Mouse (Mus musculus): Measurements from ENCODE around the gene Myo9a. TPM values are rescaled to one million over a fixed set of nuclear protein-coding genes. Genes with fewer than 3 reads are reported as not detected.
"Not testable (repeated sequence)": the region's sequence is repeated elsewhere in the genome, so short reads cannot be mapped to it uniquely, and the experiment has no call there.

Myo9a gene
- polyA plus RNA-seq, 1 experiment, result 26.6 TPM

DNA sequence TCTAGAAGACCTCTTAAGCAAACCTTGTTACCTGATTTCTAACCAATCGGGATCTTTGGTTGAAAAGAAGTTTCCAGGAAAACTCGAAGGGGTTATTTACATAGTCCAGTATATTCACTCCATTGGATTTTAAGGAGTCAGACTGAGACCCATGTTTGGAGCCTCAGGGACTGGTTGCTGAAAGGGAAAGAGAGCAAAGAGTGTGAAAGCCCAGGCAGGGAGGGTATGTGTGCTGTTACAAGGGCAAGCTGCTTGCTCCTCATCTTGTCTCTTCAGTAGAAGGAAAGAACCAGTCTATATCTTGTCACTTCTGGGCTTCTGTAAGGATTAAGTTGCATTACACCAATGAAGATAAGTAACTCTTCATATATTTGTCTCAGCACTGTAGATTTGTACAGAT lies 1.3 kb downstream of the Myo9a start:
- DNase-seq (ENCODE audit: low read depth), result peak; percentile 20
- no peak for TF ChIP-seq CTCF (IDR thresholded peaks at IDR 0.05; ENCODE audit: borderline replicate concordance, extremely low read depth, insufficient read depth, insufficient read length)
- TF ChIP-seq POLR2A (IDR thresholded peaks at IDR 0.05; ENCODE audit: borderline replicate concordance, extremely low read depth, insufficient read depth, insufficient read length, poor library complexity, severe bottlenecking), result no peak

DNA sequence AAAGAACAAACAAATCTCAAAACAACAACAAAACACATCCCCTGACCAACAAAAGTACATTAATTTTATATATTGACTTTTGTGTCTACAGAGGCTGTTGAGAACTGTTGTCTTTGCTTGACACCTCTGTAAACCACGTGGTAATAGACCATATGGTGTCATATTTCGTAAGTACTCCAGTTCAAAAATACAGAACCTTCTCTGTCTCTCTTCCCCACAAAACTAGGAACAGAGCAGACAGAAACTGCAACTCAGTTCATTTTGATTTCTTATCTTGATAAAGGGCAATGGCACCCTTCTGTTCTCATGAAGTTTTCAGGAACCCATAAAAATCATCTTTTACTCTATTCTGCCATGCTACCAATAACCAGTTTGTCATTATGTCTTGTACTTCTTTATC lies 4.5 kb downstream of the Myo9a start:
- DNase-seq (ENCODE audit: low read depth), result no peak
- TF ChIP-seq CTCF (IDR thresholded peaks at IDR 0.05; ENCODE audit: borderline replicate concordance, extremely low read depth, insufficient read depth, insufficient read length) (no peak), POLR2A (IDR thresholded peaks at IDR 0.05; ENCODE audit: borderline replicate concordance, extremely low read depth, insufficient read depth, insufficient read length, poor library complexity, severe bottlenecking) (no peak)

DNA sequence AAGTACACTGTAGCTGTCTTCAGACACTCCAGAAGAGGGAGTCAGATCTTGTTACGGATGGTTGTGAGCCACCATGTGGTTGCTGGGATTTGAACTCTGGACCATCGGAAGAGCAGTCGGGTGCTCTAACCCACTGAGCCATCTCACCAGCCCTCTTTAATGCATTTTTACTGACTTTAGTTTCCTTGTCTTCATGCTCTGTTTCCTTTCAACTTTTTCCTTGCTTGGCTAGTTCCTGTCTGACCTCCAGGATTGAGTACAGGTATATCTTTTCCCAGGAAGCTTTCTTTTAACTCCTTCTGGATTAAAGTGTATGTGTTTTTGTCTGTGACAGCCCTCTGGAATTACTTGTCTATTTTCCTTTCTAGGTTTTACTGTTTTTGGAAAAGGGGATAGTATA lies 6.3 kb downstream of the Myo9a start:
- not testable (repeated sequence) for DNase-seq (ENCODE audit: low read depth)

DNA sequence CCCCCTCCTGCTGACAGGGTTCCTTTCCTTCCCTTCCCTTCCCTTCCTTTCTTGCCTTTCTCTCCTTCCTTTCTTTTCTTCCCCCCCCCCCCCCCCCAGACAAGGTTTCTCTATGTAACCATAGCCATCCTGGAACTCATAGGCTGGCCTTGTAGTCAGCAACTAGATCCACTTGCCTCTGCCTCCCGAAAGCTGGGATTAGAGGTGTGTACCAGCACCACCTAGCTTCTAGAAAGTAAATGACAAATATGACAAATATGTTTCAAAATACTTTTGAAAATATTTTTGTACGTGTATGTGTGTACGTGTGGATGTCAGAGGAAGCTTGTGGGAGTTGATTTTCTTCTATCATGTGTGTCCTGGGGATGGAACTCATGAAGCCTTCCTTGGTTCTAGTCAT lies 9.8 kb downstream of the Myo9a start:
- no peak for DNase-seq (ENCODE audit: low read depth)
- TF ChIP-seq CTCF (IDR thresholded peaks at IDR 0.05; ENCODE audit: borderline replicate concordance, extremely low read depth, insufficient read depth, insufficient read length) (no peak), POLR2A (IDR thresholded peaks at IDR 0.05; ENCODE audit: borderline replicate concordance, extremely low read depth, insufficient read depth, insufficient read length, poor library complexity, severe bottlenecking) (no peak)

DNA sequence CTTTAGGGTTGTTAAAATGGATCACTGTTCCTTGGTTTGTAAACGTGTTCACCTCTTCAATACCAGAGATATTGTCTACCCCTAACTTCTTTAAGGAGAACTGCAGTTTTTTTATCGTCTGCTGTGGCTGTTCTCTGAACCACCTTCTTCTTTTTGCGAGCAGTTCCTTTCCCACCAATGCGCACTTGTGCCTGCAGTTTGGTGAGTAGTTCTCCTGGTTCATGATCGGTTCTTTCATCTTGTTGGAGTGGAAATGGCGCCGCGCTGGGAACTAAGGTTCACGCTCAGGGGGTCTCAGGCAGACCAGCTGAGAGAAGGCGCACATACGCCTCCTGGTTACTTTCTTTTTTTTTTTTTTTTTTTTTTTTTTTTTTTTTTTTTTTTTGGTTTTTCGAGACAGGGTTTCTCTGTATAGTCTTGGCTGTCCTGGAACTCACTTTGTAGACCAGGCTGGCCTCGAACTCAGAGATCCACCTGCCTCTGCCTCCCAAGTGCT lies 16.3 kb downstream of the Myo9a start:
- DNase-seq (ENCODE audit: low read depth), result not testable (repeated sequence)

DNA sequence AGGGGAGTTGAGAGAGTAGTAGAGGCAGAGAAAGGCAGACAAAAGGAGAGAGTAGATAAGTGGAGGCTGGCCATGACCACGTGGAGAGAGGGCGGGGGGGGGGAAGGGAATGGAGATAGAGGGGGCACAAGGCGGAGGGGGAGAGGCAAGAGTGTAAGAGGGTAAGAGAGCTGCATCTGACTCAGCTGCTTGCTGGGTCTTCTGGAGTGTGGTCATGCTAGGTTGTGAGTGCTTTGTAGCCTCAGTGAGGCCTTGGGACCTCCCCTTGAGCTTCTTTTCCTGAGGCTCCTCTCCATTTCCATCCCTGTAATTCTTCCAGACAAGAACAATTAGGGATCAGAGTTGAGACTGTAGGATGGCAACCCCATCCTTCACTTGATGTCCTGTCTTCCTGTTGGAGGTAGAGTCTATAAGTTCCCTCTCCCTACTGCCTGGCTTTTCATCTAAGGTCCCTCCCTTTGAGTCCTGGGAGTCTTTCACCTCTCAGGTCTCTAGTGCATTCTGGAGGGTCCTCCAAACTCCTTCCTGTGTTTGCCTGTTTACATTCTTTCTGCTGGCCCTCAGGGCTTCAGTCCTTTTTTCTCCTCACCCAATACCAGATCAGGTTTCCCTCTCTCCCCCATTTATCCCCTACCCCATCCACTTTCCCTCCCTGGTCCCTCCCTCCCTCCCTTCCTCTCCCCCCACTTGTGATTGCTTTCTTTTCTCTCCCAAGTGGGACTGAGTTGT lies 55.5 kb downstream of the Myo9a start:
- not testable (repeated sequence) for DNase-seq (ENCODE audit: low read depth)

DNA sequence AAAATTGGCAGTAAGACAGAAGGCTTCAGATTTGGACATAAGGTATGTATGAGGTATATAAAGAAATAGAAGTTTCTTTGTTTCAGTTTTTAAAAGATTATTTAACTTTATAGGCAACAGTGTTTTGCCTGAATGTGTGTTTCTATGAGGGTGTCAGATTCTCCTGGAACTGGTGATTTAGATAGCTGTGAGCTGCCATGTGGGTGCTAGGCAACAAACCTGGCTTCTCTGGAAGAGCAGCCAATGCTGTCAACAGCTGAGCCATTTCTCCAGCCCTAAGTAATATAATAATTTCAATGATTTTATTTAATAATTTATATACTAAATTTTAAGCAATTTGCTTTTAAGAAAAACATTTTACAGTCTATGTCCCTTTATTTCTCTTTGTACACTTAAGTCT lies 133.9 kb downstream of the Myo9a start:
- TF ChIP-seq POLR2A (IDR thresholded peaks at IDR 0.05; ENCODE audit: borderline replicate concordance, extremely low read depth, insufficient read depth, insufficient read length, poor library complexity, severe bottlenecking) (no peak), CTCF (IDR thresholded peaks at IDR 0.05; ENCODE audit: borderline replicate concordance, extremely low read depth, insufficient read depth, insufficient read length) (no peak)
- peak; percentile 51 for DNase-seq (ENCODE audit: low read depth)

DNA sequence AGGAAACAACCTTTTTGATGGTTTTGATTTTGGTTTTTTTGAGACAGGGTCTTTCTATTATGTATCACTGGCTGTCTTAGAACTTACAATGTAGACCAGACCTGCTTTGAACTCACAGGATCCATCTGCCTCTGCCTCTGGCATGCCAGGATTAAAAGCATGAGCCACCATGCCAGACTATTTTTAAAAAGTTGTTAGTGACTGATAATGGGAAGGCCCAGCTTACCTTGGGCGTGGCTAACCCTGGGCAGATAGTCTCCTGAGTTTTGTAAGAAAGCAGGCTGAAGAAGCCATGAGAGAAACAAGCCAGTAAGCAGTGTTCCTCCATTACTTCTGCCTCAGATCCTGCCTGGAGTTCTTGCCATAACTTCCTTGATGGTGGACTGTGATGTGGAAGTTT lies 152.7 kb downstream of the Myo9a start:
- no peak for TF ChIP-seq CTCF (IDR thresholded peaks at IDR 0.05; ENCODE audit: borderline replicate concordance, extremely low read depth, insufficient read depth, insufficient read length)
- no peak for TF ChIP-seq POLR2A (IDR thresholded peaks at IDR 0.05; ENCODE audit: borderline replicate concordance, extremely low read depth, insufficient read depth, insufficient read length, poor library complexity, severe bottlenecking)
- DNase-seq (ENCODE audit: low read depth), result no peak

DNA sequence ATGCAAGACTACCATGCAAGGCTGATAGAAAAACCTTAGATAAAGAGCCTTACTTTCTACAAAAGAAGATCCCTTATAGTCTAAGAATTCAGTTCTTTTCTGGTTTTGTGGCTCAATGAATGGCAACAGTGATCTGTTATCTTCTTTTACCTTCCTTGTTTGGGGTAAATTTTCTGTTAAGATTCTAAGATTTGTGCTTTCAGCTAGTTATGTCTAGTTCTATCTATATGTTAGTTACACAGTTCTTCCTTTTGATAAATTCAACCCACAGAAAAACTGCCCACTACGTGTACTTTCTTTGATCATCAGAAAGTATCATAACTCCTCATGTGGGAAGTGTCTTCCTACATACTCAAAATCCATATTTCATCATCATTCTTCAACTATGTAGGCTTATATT lies 164.1 kb downstream of the Myo9a start:
- no peak for DNase-seq (ENCODE audit: low read depth)
- no peak for TF ChIP-seq POLR2A (IDR thresholded peaks at IDR 0.05; ENCODE audit: borderline replicate concordance, extremely low read depth, insufficient read depth, insufficient read length, poor library complexity, severe bottlenecking)

DNA sequence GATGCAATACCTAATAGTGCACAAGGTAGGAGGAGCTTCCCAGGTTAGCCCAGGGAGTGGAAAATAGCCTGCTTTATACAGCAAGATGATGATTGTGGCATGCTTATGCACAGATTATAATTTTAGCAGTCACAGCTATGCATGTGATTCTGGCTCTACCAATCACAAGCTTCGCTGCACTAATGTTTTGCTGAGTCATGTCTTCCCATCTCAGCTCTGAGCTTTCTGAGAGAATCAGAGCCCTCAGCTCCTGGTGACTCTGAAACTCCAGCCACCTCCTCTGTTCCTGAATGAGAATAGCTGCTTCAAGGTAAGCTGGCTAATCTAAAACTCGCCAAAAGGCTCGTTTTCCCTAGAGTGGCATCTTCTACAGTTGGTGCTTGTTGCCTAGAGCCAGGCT lies 179.6 kb downstream of the Myo9a start:
- DNase-seq (ENCODE audit: low read depth), result no peak
- TF ChIP-seq POLR2A (IDR thresholded peaks at IDR 0.05; ENCODE audit: borderline replicate concordance, extremely low read depth, insufficient read depth, insufficient read length, poor library complexity, severe bottlenecking), result no peak
- TF ChIP-seq CTCF (IDR thresholded peaks at IDR 0.05; ENCODE audit: borderline replicate concordance, extremely low read depth, insufficient read depth, insufficient read length), result no peak

DNA sequence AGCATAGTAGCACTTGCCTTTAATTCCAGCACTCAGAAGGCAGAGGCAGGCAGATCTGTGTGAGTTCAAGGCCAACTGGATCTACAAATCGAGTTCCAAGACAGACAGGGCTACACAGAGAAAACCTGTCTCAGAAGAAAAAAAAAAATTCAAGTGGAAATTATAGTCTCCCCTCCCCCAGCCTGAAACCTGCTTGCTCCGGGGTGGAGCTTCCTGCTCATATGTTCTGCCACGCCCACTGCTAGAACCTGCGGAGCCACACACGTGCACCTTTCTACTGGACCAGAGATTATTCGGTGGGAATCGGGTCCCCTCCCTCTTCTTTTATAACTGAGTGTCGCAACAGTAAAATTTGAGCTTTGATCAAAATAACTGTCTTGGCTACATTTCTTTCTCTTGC lies 185.2 kb downstream of the Myo9a start:
- not testable (repeated sequence) for DNase-seq (ENCODE audit: low read depth)

DNA sequence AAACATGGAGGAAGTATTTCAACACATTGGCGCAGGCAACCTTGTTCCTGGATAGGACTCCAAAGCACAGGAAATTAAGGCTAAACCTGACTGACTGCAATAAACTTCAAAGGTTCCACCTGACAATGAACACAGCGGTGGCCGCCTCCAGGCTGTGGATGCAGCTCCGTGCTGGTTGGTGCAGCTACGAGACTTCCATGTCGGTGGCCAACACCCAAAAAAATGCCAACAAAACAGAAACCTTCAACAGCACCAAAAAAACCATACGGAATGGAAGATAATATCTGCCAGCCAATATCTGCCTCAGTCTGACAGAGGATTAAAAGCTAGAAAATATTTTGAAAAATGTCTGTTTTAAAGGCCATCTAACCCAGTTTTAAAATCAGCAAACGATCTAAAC lies 187.8 kb downstream of the Myo9a start:
- DNase-seq (ENCODE audit: low read depth), result no peak
- no peak for TF ChIP-seq CTCF (IDR thresholded peaks at IDR 0.05; ENCODE audit: borderline replicate concordance, extremely low read depth, insufficient read depth, insufficient read length)
- TF ChIP-seq POLR2A (IDR thresholded peaks at IDR 0.05; ENCODE audit: borderline replicate concordance, extremely low read depth, insufficient read depth, insufficient read length, poor library complexity, severe bottlenecking), result no peak

DNA sequence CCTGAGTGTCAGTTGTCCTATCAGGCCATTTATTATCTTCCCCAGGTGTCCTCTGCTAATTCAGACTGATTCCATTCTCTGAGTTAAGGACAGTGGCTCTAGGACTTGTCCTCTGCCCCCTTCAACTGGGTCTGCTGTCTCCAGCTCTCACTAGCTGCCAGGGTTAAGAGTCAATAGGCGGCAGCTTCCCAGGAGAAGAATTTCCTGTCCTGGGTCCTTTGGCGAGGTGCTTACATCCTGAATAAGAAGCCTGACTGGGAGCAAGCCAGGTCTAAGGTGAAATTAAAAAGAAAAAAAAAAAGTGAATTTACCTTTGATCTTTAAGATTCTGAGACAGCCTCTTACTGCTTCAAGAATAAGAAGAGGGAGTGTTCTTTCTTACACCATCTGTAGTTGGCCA lies 189.0 kb downstream of the Myo9a start:
- no peak for DNase-seq (ENCODE audit: low read depth)
- TF ChIP-seq CTCF (IDR thresholded peaks at IDR 0.05; ENCODE audit: borderline replicate concordance, extremely low read depth, insufficient read depth, insufficient read length) (no peak), POLR2A (IDR thresholded peaks at IDR 0.05; ENCODE audit: borderline replicate concordance, extremely low read depth, insufficient read depth, insufficient read length, poor library complexity, severe bottlenecking) (no peak)
